In the genomic region with DNA sequence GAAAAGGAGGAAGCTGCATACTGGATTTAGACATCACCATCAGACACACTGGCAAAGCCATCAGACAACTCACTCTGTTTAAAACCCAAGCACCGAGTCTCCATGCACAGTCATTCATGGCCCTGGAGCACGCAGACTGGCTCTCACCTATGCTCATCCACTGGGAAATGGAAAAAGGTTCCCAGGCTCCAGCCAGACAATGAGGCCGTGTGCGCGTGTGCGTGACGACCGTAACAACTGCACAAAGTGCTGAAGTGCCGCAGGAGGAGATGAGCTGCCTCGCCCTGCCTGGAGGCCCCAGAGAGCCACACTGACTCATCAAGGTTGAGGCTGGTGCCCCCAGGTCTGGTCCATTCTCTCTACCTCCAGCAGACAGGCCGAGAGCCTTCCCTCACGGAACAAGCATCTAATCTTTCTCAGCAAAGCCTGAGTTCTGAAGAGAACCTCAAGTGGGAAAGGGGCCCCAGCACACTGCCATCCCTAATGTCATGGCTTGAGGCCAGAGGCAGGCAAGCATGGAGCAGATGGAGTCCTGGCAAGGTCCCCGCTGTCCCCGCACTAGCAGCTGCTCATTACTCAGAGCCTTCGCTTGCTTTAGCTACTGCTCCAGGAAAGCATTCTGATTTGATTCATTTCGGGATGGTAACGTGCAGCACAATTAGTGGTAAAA, we compare ENCODE assay signal across 10 mouse cellular contexts. TPM values are rescaled to one million over a fixed set of nuclear protein-coding genes. Genes with fewer than 3 reads are reported as not detected.
A peak's percentile ranks its signal among the peaks of the same experiment; 100 is the strongest.
DNase-seq lines count a peak whose midpoint lies in the region; ATAC-seq and TF ChIP-seq lines count a peak whose summit lies in the region.
"Had no signal": no experiment of that assay in that cellular context is flagged by ENCODE, and none has a peak within 500 bp of the region (broad histone marks: within the 10 kb centered on the region; RNA-seq: fewer than 3 reads in every experiment).

No protein-coding gene starts in this region.

- H3K4me2 ChIP-seq in limb, embryonic 14.5 days (replicated peaks; ENCODE audit: low read depth, low read length, severe bottlenecking): no peak overlapping the region
- H3K4me2 ChIP-seq in neural tube, embryonic 15.5 days: no peak overlapping the region
- H3K4me2 ChIP-seq: liver, embryonic 13.5 days had no signal

- H3K27ac ChIP-seq in limb, embryonic 14.5 days (replicated peaks; ENCODE audit: low read depth, low read length): no peak overlapping the region
- H3K27ac ChIP-seq in limb, embryonic 10.5 days: no peak overlapping the region
- peak overlapping the region; percentile 83 for H3K27ac ChIP-seq in layer of hippocampus, adult 2 months
- H3K27ac ChIP-seq in neural tube, embryonic 15.5 days (replicated peaks): peak overlapping the region; percentile 49; the same call in 1 of the 2 replicates
- H3K27ac ChIP-seq in gastrocnemius, adult 2 months: no peak overlapping the region
- H3K27ac ChIP-seq: liver, embryonic 13.5 days had no signal

- ATAC-seq in limb, embryonic 14.5 days (ENCODE audit: low FRiP score, low read depth): no peak
- no peak; the same call in 1 of the 2 replicates for ATAC-seq in neural tube, embryonic 15.5 days (ENCODE audit: low FRiP score)

- intact Hi-C loops in gastrocnemius, adult 2 months (cut with DNase I): no loop called here

- H3K36me3 ChIP-seq in limb, embryonic 14.5 days (ENCODE audit: control insufficient read depth, insufficient read depth, low read length): peaks cover 62% of the 10 kb centered on the region
- peaks cover 86% of the 10 kb centered on the region for H3K36me3 ChIP-seq in limb, embryonic 10.5 days
- H3K36me3 ChIP-seq in neural tube, embryonic 15.5 days: peaks cover 37% of the 10 kb centered on the region

- H3K9ac ChIP-seq in limb, embryonic 14.5 days (ENCODE audit: low read depth, low read length, severe bottlenecking): no peak overlapping the region
- H3K9ac ChIP-seq in neural tube, embryonic 15.5 days (replicated peaks): no peak overlapping the region
- H3K9ac ChIP-seq: liver, embryonic 13.5 days had no signal

- H3K4me3 ChIP-seq in limb, embryonic 14.5 days (replicated peaks; ENCODE audit: low read length): no peak overlapping the region
- H3K4me3 ChIP-seq in limb, embryonic 10.5 days: no peak overlapping the region
- no peak overlapping the region for H3K4me3 ChIP-seq in layer of hippocampus, adult 2 months
- H3K4me3 ChIP-seq in neural tube, embryonic 15.5 days (replicated peaks): no peak overlapping the region
- H3K4me3 ChIP-seq in gastrocnemius, adult 2 months: no peak overlapping the region
- H3K4me3 ChIP-seq: liver, embryonic 13.5 days had no signal

- DNase-seq in limb, embryonic 14.5 days (ENCODE audit: low spot score): peak; percentile 54
- no peak for DNase-seq in limb, embryonic 10.5 days (ENCODE audit: low spot score)
- DNase-seq in cerebellum, postnatal 14 days: peak; percentile 96 to 97
- peak; percentile 57 to 66 for DNase-seq in layer of hippocampus, adult 2 months (ENCODE audit: low spot score in 2 of 2)
- no peak for DNase-seq in spleen, postnatal 14 days (ENCODE audit: low spot score in 2 of 2)
- DNase-seq in thymus, postnatal 10 days (ENCODE audit: low spot score in 2 of 2): no peak
- no peak for DNase-seq in gastrocnemius, adult 2 months
- DNase-seq: liver, embryonic 13.5 days had no signal

- no peak for TF ChIP-seq POLR2A in limb, embryonic 14.5 days (IDR thresholded peaks at IDR 0.05; ENCODE audit: borderline replicate concordance, extremely low read depth, insufficient read depth, insufficient read length)

- H3K9me3 ChIP-seq in limb, embryonic 14.5 days (ENCODE audit: control insufficient read depth, low read length): no peaks in the 10 kb centered on the region
- H3K9me3 ChIP-seq in limb, embryonic 10.5 days (replicated peaks): no peaks in the 10 kb centered on the region
- H3K9me3 ChIP-seq in neural tube, embryonic 15.5 days (replicated peaks): no peaks in the 10 kb centered on the region
- H3K9me3 ChIP-seq: liver, embryonic 13.5 days had no signal

- 0 out of 2 replicates have a peak, but pooled peaks cover 7% of the 10 kb centered on the region for H3K4me1 ChIP-seq in limb, embryonic 14.5 days (ENCODE audit: control insufficient read depth, insufficient read depth, low read length)
- H3K4me1 ChIP-seq in limb, embryonic 10.5 days: no peaks in the 10 kb centered on the region
- peaks cover 17% of the 10 kb centered on the region for H3K4me1 ChIP-seq in neural tube, embryonic 15.5 days
- H3K4me1 ChIP-seq: liver, embryonic 13.5 days had no signal

- TF ChIP-seq CTCF in layer of hippocampus, adult 2 months (conservative IDR thresholded peaks at IDR 0.05): no peak
- no peak for TF ChIP-seq CTCF in gastrocnemius, adult 2 months (IDR thresholded peaks at IDR 0.05)

- WGBS in limb, embryonic 14.5 days: 86% methylated on average over 17 of the region's 17 CpGs
- 91% methylated on average over 17 of the region's 17 CpGs for WGBS in limb, embryonic 10.5 days
- WGBS in neural tube, embryonic 15.5 days: 49% methylated on average over 17 of the region's 17 CpGs

- no peaks in the 10 kb centered on the region for H3K27me3 ChIP-seq in limb, embryonic 14.5 days (ENCODE audit: control insufficient read depth, insufficient read depth, low read length)
- H3K27me3 ChIP-seq in limb, embryonic 10.5 days (ENCODE audit: low read depth, poor library complexity, severe bottlenecking): no peaks in the 10 kb centered on the region
- H3K27me3 ChIP-seq in neural tube, embryonic 15.5 days (replicated peaks): no peaks in the 10 kb centered on the region; the same call in 1 of the 2 replicates
- H3K27me3 ChIP-seq: liver, embryonic 13.5 days had no signal

RNA-seq across cellular contexts. Expression of a gene that starts 47.0 kb away (rescaled TPM):
- polyA plus RNA-seq in limb, embryonic 14.5 days (2012; rRNA removed): 55.2 and 65.3 TPM in 2 replicates
- polyA plus RNA-seq in limb, embryonic 14.5 days (2014; fragmentation: Nextera tagmentation; extraction: Ambion mirVana): 27.9 and 30.4 TPM in 2 replicates
- 36.8 and 37.9 TPM in 2 replicates for polyA plus RNA-seq in limb, embryonic 10.5 days (2016; fragmentation: Nextera tagmentation; extraction: Ambion mirVana)
- total RNA-seq in layer of hippocampus, adult 2 months (2021): 10 to 100 TPM; 33.0 to 36.4 TPM
- 18.0 and 19.4 TPM in 2 replicates for polyA plus RNA-seq in neural tube, embryonic 15.5 days (2015; fragmentation: Nextera tagmentation; extraction: Ambion mirVana)
- total RNA-seq in gastrocnemius, adult 2 months (2021): 10 to 100 TPM; 20.8 to 24.2 TPM

RNA-seq across cellular contexts. Expression of a gene that starts 56.2 kb away (rescaled TPM):
- 0.11 and 0.18 TPM in 2 replicates for polyA plus RNA-seq in limb, embryonic 14.5 days (2012; rRNA removed)
- polyA plus RNA-seq in limb, embryonic 14.5 days (2014; fragmentation: Nextera tagmentation; extraction: Ambion mirVana): 0.06 and 0.11 TPM in 2 replicates
- polyA plus RNA-seq in limb, embryonic 10.5 days (2016; fragmentation: Nextera tagmentation; extraction: Ambion mirVana): 0.03 TPM in 2 replicates
- 10 to 100 TPM; 35.1 to 38.4 TPM for total RNA-seq in layer of hippocampus, adult 2 months (2021)
- 3.0 and 4.0 TPM in 2 replicates for polyA plus RNA-seq in neural tube, embryonic 15.5 days (2015; fragmentation: Nextera tagmentation; extraction: Ambion mirVana)
- under 1 TPM; 0.08 to 0.15 TPM for total RNA-seq in gastrocnemius, adult 2 months (2021)
- polyA plus RNA-seq: spleen, adult 2 months had no signal

Comparison
In these comparisons a context has a peak if more than half of its experiments do, and no peak if none do; other contexts are left out.
1. DNase-seq: peak in limb, embryonic 14.5 days (single experiment), cerebellum, postnatal 14 days (2 of 2) and layer of hippocampus, adult 2 months (2 of 2); none in limb, embryonic 10.5 days (single experiment), spleen, postnatal 14 days (0 of 2), thymus, postnatal 10 days (0 of 2) and gastrocnemius, adult 2 months (single experiment).
2. H3K27ac ChIP-seq: peak in layer of hippocampus, adult 2 months (single experiment) and neural tube, embryonic 15.5 days (single experiment); none in limb, embryonic 14.5 days (single experiment), limb, embryonic 10.5 days (single experiment) and gastrocnemius, adult 2 months (single experiment).